Mouse (Mus musculus) mature B cell (primary cell): Measurements from ENCODE around the gene Mbnl2.

Experiments
- in situ Hi-C: fragments of 300-500 bp; cut with MboI; formaldehyde crosslinking; loops from 2 replicates; pipeline ENCODE4 v1.14.3; 2019

Mbnl2 gene

DNA sequence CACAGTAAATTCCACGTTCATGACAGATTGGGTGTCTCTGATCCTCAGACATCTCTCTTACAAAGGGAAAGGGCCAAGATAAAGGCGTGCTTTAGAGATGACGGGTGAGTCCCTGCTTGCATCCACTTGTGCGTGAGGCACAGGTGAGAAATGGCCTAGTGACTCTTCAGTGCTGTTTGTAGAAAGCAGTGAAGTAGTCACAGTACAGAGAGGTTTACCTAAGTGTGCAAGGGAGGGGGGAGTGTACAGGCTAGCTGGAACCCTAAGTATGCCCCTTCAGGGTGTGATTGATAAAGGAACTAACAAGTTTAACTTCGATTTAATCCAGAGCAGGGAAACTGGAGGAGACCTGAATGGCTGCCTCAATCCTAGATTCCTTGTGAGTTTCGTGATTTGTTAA, 130.8 kb downstream of the Mbnl2 start:
- in situ Hi-C loops: loop anchor here (10.0 kb wide), 1 partner anchor 131 kb away; the partner anchor contains the start of gene Mbnl2

DNA sequence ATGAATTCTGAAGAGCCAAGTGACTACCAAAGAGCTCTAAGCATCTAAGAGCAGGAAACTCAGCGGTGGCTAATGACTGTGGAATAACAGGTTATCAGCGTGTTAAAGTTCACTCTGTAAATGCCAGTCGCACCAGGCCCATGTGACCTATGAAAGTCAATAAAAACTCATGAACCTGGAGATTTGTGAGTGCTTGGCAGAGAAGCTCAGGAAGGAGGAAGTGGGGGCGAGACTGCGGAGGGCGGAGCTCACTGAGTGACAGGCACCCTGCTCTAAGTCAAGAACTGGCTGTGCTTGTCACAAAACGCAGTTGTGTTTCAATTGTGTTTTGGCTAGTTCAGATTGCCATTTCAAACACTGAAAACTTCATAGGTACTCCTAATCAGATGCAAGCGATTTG, 131.4 kb downstream of the Mbnl2 start:
- in situ Hi-C loops: loop anchor here (10.0 kb wide), 1 partner anchor 132 kb away; the partner anchor contains the start of gene Mbnl2

- in situ Hi-C loops: loop anchor here (10.0 kb wide), 1 partner anchor 135 kb away; the partner anchor contains the start of gene Mbnl2
These were observed 134.4 kb downstream of the Mbnl2 start for GRCm38 (mm10) chr14:120409854-120410253.

- in situ Hi-C loops: no loop called here
These were observed 141.4 kb downstream of the Mbnl2 start for GRCm38 (mm10) chr14:120416886-120417285.

DNA sequence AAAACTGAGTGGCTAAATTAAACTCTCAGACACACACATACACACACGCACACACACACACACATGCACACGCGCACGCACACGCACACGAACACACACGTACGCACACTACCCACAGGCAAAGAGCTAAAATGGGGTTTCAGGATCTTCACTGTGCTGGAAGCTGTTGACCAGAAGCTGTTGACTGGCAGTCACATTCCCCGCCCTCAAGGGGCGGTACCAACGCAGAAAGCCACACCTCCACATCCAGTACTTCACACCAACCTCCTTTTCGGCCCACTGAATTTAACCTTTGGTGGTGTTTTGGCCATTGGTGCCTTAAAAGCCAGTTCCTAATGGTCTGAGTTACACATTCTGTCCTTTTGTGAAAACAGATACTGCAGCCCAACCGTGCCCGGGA, 143.5 kb downstream of the Mbnl2 start:
- in situ Hi-C loops: no loop called here

DNA sequence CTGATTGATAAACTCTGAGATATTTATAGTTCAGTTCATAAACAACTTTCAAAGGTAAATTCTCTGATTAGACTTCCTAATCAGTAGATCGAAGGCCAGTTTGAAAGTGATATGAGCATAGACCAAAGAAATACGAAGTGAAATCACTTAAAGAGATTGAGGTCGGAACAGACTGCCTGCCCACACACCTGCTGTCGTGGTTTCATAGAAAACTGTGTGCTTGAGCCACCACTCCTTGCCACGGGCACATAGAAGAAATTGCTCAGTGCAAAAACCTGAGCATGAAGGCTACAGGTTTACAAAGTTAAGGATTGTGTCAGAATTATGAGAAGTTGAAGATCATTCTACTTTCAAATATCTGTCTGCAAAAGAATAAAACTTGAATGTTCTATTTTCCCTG, 153.0 kb downstream of the Mbnl2 start:
- in situ Hi-C loops: no loop called here

DNA sequence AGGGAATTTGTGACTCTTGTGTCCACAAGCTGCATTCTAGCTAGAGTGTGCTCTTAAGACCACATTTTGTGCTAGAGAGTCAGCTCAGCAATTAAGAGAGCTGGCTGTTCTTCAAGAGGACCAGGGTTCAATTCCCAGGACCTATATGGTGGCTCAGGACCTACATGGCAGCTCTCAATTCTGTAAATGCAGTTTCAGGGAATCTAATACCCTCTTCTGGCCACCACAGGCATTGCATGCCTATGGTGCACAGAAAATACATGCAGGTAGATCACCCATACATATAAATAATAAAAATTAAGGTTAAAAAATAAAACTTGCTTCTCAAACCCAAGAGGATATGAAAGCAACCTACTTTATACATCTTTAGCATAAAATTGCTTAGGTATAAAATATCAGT, 157.3 kb downstream of the Mbnl2 start:
- in situ Hi-C loops: no loop called here

- in situ Hi-C loops: no loop called here
These were observed 158.5 kb downstream of the Mbnl2 start for GRCm38 (mm10) chr14:120433931-120434398.

- in situ Hi-C loops: no loop called here
These were observed 159.4 kb downstream of the Mbnl2 start for GRCm38 (mm10) chr14:120434831-120435230.

DNA sequence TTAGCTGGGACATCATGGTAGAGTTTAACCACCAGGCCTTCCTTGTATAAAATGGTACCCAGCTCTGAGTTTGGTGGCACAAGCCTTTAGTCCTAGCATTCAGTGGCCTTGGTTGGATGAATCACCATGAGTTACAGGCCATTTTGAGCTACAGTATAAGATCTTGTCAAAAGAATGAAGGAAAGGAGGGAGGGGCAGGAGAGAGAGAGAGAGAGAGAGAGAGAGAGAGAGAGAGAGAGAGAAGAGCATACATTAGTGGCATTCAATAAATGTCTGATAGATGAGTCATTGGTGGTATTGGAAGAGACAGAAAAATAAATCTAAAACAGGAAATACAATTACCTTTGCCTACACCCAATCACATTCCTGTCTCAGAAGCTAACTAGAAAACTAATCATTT, 165.2 kb downstream of the Mbnl2 start:
- in situ Hi-C loops: no loop called here

GRCm38 (mm10) chr14:120441256-120441655, 165.8 kb downstream of the Mbnl2 start:
- in situ Hi-C loops: no loop called here

GRCm38 (mm10) chr14:120441836-120442235, 166.4 kb downstream of the Mbnl2 start:
- in situ Hi-C loops: no loop called here

GRCm38 (mm10) chr14:120454221-120454620, 178.8 kb downstream of the Mbnl2 start:
- in situ Hi-C loops: no loop called here

- in situ Hi-C loops: no loop called here
These were observed 188.7 kb downstream of the Mbnl2 start for GRCm38 (mm10) chr14:120463938-120464727.

GRCm38 (mm10) chr14:120466816-120467215, 191.3 kb downstream of the Mbnl2 start:
- in situ Hi-C loops: no loop called here

- in situ Hi-C loops: no loop called here
These were observed 193.8 kb downstream of the Mbnl2 start for GRCm38 (mm10) chr14:120469126-120469790.

GRCm38 (mm10) chr14:120476186-120476697, 200.8 kb downstream of the Mbnl2 start:
- in situ Hi-C loops: no loop called here

DNA sequence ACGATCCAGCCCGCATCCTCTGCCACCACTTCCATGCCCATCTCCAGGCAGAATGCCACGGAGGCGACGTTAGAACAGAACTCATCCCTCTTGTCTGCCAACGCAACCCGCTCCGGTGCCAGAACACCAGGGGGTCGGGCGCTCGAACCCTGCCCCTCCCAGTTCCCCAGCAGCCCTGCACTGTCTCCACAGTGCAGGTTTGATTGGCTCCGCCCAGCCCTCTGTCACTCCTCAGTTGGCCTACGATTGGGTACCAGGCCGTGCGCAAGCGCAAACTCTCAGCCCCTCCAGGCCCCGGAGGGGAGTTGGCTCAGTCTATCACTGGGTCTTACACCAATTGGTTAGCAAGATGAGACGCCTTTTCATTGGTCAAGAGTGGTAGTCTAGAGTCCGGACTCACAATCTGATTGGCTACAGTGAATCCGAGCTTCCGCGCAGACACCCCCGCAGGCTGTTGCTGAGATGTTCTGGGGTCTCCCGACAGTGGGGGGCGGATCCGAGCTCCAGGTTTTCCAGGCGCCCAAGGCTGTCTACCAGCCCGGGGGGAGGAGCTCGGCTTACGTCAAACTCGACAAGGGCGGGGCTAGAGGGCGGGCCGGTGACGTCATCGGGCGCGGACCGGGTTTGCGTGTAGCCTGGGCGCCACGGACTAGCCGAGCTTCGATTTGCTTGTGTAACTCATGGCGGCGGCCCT, 202.0 kb downstream of the Mbnl2 start:
- in situ Hi-C loops: no loop called here

DNA sequence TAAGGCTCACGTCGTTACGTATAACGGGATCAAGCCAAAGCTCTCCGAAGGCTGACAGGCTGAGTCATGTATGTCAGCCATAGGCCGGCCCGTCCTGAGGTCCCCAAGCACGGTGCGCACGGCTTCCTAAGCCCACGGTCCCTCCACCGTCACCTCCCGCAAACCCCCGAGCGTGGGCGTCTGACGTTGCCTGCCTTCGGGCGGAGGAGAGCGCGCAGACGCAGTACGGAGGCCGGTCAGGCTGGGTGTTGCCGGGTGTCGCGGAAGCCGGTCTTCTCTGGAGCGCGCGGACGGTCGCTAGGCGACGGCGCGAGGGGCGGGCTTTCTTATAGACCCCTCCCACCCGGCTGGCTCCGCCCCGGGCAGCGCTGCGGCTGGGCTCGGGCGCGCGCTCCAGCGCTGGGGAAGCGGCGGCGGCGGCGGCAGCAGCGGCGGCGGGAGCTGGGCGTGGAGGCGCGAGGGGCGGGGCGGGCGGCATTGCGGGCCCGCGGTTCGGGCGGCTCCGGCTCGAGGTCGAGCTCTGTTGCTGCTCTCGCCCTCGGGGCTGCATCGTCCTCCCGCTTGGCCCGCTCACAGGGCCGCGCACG, 202.6 kb downstream of the Mbnl2 start, which contains the start of gene Rap2a:
Gene Rap2a, plus strand, starts transcription at position 463 of the 587 bp plus-strand sequence.
- in situ Hi-C loops: no loop called here

- in situ Hi-C loops: no loop called here
These were observed 203.3 kb downstream of the Mbnl2 start for GRCm38 (mm10) chr14:120478641-120479341.

DNA sequence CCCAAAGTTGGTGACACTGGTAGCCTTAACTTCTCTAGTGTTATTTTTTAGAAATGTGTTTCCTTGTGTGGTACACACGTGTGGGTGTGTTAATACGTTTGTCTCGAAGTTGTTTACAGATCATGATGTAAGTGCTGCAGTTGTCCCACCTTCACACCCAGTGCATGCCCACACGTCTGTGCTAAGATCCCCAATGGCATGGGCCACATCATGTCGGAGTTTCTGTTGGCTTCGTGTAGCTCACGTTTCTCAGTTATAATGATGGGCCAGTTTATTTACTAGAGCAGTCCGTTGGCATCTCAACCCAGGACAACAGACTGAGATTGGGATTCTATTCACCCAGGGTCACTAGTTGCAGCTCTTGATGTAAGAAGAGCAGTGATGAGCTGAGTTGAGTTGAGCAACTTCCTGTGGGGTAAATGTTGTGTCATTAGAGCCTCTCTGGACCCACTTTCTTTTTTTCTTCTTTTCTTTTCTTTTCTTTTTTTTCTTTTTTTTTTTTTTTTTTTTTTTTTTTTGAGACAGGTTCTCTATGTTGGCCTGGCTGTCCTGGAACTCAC, 205.0 kb downstream of the Mbnl2 start:
- in situ Hi-C loops: no loop called here
